Mouse (Mus musculus): ENCODE measurements around the gene Cyb561. TPM values are rescaled to one million over a fixed set of nuclear protein-coding genes. Genes with fewer than 3 reads are reported as not detected.

Gene Cyb561
- polyA plus RNA-seq, 1 experiment = 0.02 TPM

DNA sequence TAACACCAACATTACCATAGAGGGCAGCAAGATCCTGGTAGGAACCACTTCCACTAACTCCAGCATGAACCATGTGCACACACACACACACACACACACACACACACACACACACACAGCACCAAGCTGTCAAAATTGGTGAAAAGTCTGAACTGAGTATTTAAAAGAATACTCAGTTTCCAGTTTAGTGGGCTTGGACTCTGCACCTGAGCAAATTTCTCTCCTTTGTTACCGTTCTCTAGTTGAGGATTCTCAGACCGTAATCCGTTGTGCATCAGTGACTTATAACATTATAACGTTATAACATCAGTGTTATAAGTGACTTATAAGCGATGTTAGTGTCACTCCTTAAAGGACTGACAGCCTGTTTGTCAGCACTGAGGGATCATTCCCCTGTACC lies 22.5 kb upstream of the Cyb561 start:
- TF ChIP-seq TAL1 (IDR thresholded peaks at IDR 0.05; ENCODE audit: low read length) (no peak), GATA1 (IDR thresholded peaks at IDR 0.05; ENCODE audit: low read length) (no peak)
- Histone ChIP-seq H3K27me3 (ENCODE audit: control insufficient read depth) (peaks cover 8% of the 10 kb centered on the region), H3K4me1 (ENCODE audit: control insufficient read depth) (no peaks in the 10 kb centered on the region)

DNA sequence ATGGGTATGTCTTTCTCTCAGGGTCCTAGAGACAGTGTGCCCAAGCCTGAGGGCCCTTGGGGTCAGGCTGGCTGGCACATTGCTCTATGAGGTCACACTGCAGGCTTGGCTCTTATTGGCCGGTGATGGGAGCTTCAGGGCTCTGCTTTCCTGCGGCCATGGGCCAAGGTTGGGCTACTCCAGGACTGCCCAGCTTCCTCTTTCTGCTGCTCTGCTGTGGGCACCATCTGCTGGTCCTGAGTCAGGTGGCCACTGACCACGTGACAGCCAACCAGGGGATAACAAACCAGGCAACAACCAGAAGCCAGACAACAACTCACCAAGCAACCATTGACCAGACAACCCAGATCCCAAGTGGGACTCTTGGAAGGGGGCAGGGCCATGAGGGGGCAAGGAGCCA lies 21.9 kb upstream of the Cyb561 start:
- H3K27me3 ChIP-seq (ENCODE audit: control insufficient read depth) = peaks cover 13% of the 10 kb centered on the region
- H3K4me3 ChIP-seq (replicated peaks) = no peak overlapping the region
- H3K36me3 ChIP-seq (ENCODE audit: control insufficient read depth) = no peaks in the 10 kb centered on the region
- no peaks in the 10 kb centered on the region for H3K4me1 ChIP-seq (ENCODE audit: control insufficient read depth)
- H3K9me3 ChIP-seq (ENCODE audit: control insufficient read depth, low read length) = no peaks in the 10 kb centered on the region
- TF ChIP-seq TAL1 (IDR thresholded peaks at IDR 0.05; ENCODE audit: low read length) = no peak
- TF ChIP-seq GATA1 (IDR thresholded peaks at IDR 0.05; ENCODE audit: low read length) = no peak

More for the DNA sequence above, 22.5 kb upstream of the Cyb561 start:
- no peaks in the 10 kb centered on the region for H3K9me3 ChIP-seq (ENCODE audit: control insufficient read depth, low read length)
- no peaks in the 10 kb centered on the region for H3K36me3 ChIP-seq (ENCODE audit: control insufficient read depth)
- no peak overlapping the region for H3K4me3 ChIP-seq (replicated peaks)

DNA sequence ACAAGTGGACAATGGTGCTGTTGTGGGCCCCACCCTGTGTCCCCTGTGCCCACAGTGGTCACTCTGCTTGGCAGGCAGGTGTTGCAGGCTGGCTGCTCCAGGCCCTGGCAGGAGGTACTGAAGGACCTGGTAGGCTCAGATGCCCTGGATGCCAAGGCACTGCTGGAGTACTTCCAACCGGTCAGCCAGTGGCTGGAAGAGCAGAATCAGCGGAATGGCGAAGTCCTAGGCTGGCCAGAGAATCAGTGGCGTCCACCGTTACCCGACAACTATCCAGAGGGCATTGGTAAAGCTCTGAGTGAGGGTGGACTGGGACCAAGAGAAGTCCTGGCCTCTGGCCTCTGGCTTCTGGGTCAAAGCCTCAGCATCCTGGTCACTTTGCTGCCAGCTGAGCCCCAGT lies 21.5 kb upstream of the Cyb561 start:
- Histone ChIP-seq H3K4me3 (replicated peaks) (no peak overlapping the region), H3K36me3 (ENCODE audit: control insufficient read depth) (no peaks in the 10 kb centered on the region), H3K4me1 (ENCODE audit: control insufficient read depth) (no peaks in the 10 kb centered on the region), H3K27me3 (ENCODE audit: control insufficient read depth) (peaks cover 15% of the 10 kb centered on the region), H3K9me3 (ENCODE audit: control insufficient read depth, low read length) (no peaks in the 10 kb centered on the region)
- TF ChIP-seq TAL1 (IDR thresholded peaks at IDR 0.05; ENCODE audit: low read length) = no peak
- TF ChIP-seq GATA1 (IDR thresholded peaks at IDR 0.05; ENCODE audit: low read length) = no peak

DNA sequence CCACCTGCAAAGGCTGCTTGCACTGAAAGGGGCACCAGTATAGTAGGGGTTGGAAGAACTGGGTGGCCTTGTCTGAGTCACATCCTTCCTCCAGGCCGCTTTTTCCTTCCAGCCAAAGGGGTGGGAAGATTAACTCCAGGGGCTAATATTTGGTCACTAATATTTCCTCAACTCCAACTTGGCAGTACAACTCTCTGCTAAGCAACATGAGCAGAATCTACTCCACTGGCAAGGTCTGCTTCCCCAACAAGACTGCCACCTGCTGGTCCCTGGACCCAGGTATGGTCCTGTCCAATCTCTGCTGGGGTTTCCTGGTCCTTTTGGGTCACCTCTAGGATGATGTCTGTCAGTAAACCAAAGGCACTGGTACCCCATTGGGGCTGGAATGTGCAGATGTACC lies 16.4 kb upstream of the Cyb561 start:
- TF ChIP-seq GATA1 (IDR thresholded peaks at IDR 0.05; ENCODE audit: low read length) (no peak), TAL1 (IDR thresholded peaks at IDR 0.05; ENCODE audit: low read length) (no peak)
- H3K27me3 ChIP-seq (ENCODE audit: control insufficient read depth) = peaks cover 55% of the 10 kb centered on the region

DNA sequence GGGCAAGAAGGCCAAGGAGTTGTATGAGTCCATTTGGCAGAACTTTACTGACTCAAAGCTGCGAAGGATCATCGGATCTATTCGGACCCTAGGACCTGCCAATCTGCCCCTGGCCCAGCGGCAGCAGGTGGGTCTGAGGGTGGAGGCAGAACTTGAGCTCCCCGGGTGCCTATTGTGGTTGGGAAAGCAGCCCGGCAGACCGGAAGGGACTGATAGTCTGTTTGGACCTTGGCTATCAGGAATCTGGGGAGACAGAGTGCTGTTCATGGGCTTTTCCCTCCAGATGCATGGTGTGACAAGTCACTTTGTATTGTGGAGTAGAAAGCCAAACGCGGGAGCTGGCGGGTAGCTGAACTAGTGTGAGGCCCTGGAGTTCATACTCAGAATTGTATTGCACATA lies 15.8 kb upstream of the Cyb561 start:
- no peak for TF ChIP-seq TAL1 (IDR thresholded peaks at IDR 0.05; ENCODE audit: low read length)
- TF ChIP-seq GATA1 (IDR thresholded peaks at IDR 0.05; ENCODE audit: low read length) = no peak
- Histone ChIP-seq H3K4me1 (ENCODE audit: control insufficient read depth) (no peaks in the 10 kb centered on the region; the same call in none of the 2 replicates), H3K27me3 (ENCODE audit: control insufficient read depth) (peaks cover 55% of the 10 kb centered on the region), H3K4me3 (replicated peaks) (no peak overlapping the region), H3K36me3 (ENCODE audit: control insufficient read depth) (no peaks in the 10 kb centered on the region), H3K9me3 (ENCODE audit: control insufficient read depth, low read length) (no peaks in the 10 kb centered on the region)

More for the DNA sequence above, 16.4 kb upstream of the Cyb561 start:
- Histone ChIP-seq H3K36me3 (ENCODE audit: control insufficient read depth) (no peaks in the 10 kb centered on the region), H3K4me1 (ENCODE audit: control insufficient read depth) (no peaks in the 10 kb centered on the region; the same call in none of the 2 replicates), H3K4me3 (replicated peaks) (no peak overlapping the region), H3K9me3 (ENCODE audit: control insufficient read depth, low read length) (no peaks in the 10 kb centered on the region)

DNA sequence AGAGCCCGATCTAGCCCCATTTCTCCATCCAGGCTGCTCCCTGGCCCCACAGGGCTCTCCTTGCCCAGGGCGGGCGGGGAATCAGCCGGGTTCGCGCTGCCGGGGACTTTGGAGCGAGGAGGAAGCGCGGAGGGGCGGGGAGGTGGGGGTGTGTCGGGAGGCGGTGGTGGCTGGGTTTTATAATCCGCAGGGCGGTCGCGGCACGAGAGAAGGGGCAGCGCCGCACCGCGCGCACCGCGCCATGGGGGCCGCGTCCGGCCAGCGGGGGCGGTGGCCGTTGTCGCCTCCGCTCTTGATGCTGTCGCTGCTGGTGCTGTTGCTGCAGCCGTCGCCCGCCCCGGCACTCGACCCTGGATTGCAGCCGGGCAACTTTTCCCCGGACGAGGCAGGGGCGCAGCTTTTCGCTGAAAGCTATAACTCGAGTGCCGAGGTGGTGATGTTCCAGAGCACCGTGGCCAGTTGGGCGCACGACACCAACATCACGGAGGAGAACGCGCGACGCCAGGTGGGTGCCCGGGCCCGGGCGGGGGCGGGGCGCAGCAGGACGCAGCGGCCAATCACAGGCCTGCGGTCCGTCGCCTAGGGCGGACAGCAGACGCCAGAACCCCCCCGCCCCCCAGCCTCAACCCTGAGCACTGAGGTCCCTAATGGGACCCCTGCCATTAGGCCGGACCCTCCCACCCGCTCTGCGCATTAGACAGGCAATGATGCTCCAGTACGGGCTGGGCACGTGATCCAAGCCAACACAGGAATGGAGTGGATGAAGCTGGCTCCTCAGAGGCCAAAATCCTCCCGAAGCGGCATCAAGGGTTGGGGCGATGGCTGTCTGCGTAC lies 14.8 kb upstream of the Cyb561 start, which contains the start of gene Ace:
Gene Ace (plus strand): TSS at position 205 of the 834 bp plus-strand sequence.
- H3K36me3 ChIP-seq (ENCODE audit: control insufficient read depth) = no peaks in the 10 kb centered on the region
- H3K4me1 ChIP-seq (ENCODE audit: control insufficient read depth) = no peaks in the 10 kb centered on the region; the same call in none of the 2 replicates
- H3K27me3 ChIP-seq (ENCODE audit: control insufficient read depth) = peaks cover 55% of the 10 kb centered on the region
- TF ChIP-seq TAL1 (IDR thresholded peaks at IDR 0.05; ENCODE audit: low read length) (no peak), GATA1 (IDR thresholded peaks at IDR 0.05; ENCODE audit: low read length) (no peak)
- H3K4me3 ChIP-seq (replicated peaks) = peak within 1 kb of the TSS; percentile 22
- H3K9me3 ChIP-seq (ENCODE audit: control insufficient read depth, low read length) = no peaks in the 10 kb centered on the region

DNA sequence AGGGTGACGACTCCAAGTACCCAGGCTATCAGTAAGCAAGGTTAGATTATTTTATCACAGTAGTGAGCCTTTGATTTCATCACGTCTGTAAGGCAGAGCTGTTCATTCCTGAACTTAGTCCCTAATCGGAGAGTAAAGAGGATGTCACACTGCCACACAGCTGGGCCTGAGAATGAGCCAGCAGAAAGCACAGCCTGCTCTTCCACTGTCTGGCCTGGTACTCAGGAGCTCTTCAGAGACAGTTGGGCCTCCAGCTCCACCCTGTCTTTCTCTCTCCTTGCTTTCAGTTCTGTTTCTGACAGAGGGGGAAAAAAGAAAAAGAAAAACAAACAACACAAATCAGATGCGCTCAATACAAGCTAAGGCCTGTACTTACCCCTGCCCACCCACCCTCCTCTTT lies 13.2 kb upstream of the Cyb561 start:
- TF ChIP-seq TAL1 (IDR thresholded peaks at IDR 0.05; ENCODE audit: low read length) (no peak), GATA1 (IDR thresholded peaks at IDR 0.05; ENCODE audit: low read length) (no peak)
- H3K4me3 ChIP-seq (replicated peaks) = no peak overlapping the region
- no peaks in the 10 kb centered on the region; the same call in none of the 2 replicates for H3K4me1 ChIP-seq (ENCODE audit: control insufficient read depth)
- no peaks in the 10 kb centered on the region for H3K9me3 ChIP-seq (ENCODE audit: control insufficient read depth, low read length)
- H3K27me3 ChIP-seq (ENCODE audit: control insufficient read depth) = peaks cover 48% of the 10 kb centered on the region
- H3K36me3 ChIP-seq (ENCODE audit: control insufficient read depth) = no peaks in the 10 kb centered on the region

DNA sequence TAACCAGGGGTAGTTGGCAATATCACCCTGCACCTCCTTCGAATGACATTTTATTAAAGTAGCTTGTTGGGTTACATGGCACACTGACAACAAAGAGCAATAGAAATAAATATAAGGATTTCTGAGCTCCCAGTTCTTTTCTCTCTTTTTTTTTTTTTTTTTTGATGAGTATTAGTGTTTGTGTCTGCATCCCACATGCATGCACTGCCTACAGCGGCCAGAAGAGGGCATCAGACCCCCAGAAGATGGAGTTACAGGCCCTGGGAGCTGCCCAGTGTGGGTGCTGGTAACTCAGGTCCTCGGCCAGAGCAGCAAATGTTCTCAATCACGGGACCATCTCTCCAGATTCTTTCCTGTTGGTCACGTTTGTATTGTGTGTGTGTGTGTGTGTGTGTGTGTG lies 11.6 kb upstream of the Cyb561 start:
- no peak for TF ChIP-seq TAL1 (IDR thresholded peaks at IDR 0.05; ENCODE audit: low read length)
- no peak for TF ChIP-seq GATA1 (IDR thresholded peaks at IDR 0.05; ENCODE audit: low read length)
- H3K4me3 ChIP-seq (replicated peaks) = no peak overlapping the region
- no peaks in the 10 kb centered on the region; the same call in none of the 2 replicates for H3K4me1 ChIP-seq (ENCODE audit: control insufficient read depth)
- H3K27me3 ChIP-seq (ENCODE audit: control insufficient read depth) = peaks cover 41% of the 10 kb centered on the region
- H3K9me3 ChIP-seq (ENCODE audit: control insufficient read depth, low read length) = no peaks in the 10 kb centered on the region
- no peaks in the 10 kb centered on the region for H3K36me3 ChIP-seq (ENCODE audit: control insufficient read depth)

DNA sequence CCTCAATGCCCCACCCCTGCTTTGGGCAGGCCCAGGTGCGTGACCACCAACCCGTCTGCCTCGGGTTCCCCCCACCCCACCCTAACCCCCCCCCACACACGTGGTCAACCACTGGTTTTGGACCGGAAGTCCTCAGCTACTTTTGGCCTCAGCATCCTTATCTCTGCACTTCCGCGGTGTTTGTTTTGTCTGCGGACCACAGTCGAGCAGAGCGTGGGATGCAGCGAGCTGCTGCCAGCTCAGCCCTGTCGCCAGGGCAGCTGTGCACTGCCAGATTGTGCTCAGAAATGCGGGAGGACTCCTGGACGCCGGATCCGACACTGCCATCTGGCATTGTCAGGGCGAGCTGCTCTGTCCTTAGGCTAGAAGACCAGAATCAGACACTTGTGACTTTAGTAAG lies 6.2 kb upstream of the Cyb561 start:
- no peaks in the 10 kb centered on the region for H3K36me3 ChIP-seq (ENCODE audit: control insufficient read depth)
- TF ChIP-seq TAL1 (IDR thresholded peaks at IDR 0.05; ENCODE audit: low read length) (no peak), GATA1 (IDR thresholded peaks at IDR 0.05; ENCODE audit: low read length) (no peak)
- H3K4me1 ChIP-seq (ENCODE audit: control insufficient read depth) = no peaks in the 10 kb centered on the region; the same call in 1 of the 2 replicates
- peaks cover 3% of the 10 kb centered on the region for H3K27me3 ChIP-seq (ENCODE audit: control insufficient read depth)
- H3K9me3 ChIP-seq (ENCODE audit: control insufficient read depth, low read length) = no peaks in the 10 kb centered on the region
- H3K4me3 ChIP-seq (replicated peaks) = no peak overlapping the region
